Mouse (Mus musculus): ENCODE results near the gene Acrv1.
"Not testable (repeated sequence)": the region's sequence is repeated elsewhere in the genome, so short reads cannot be mapped to it uniquely, and the experiment has no call there.

Acrv1 gene

GRCm38 (mm10) chr9:36692920-36693319, at the start of gene Acrv1:
Acrv1 (plus strand) TSS chr9:36693220.
- DNase-seq (ENCODE audit: low spot score) = no peak

- DNase-seq (ENCODE audit: low spot score) = not testable (repeated sequence)
These were observed 49.7 kb upstream of the Acrv1 start, which contains the start of gene A630095E13Rik for GRCm38 (mm10) chr9:36643276-36643675. A630095E13Rik (minus strand) TSS chr9:36643376.

- no peak for DNase-seq (ENCODE audit: low spot score)
These were observed 11.6 kb upstream of the Acrv1 start for GRCm38 (mm10) chr9:36681424-36681823.

GRCm38 (mm10) chr9:36687329-36687728, 5.7 kb upstream of the Acrv1 start:
- DNase-seq (ENCODE audit: low spot score) = peak; percentile 54

- DNase-seq (ENCODE audit: low spot score) = no peak
These were observed 1.3 kb downstream of the Acrv1 start for GRCm38 (mm10) chr9:36694276-36694675.

GRCm38 (mm10) chr9:36705923-36706322, 12.9 kb downstream of the Acrv1 start:
- no peak for DNase-seq (ENCODE audit: low spot score)

- DNase-seq (ENCODE audit: low spot score) = no peak
These were observed 14.3 kb downstream of the Acrv1 start for GRCm38 (mm10) chr9:36707304-36707703.

- no peak for DNase-seq (ENCODE audit: low spot score)
These were observed 23.6 kb downstream of the Acrv1 start for GRCm38 (mm10) chr9:36716624-36717023.

GRCm38 (mm10) chr9:36726131-36727033, 33.4 kb downstream of the Acrv1 start:
- peak; percentile 98 for DNase-seq (ENCODE audit: low spot score)

GRCm38 (mm10) chr9:36727034-36727755, 34.2 kb downstream of the Acrv1 start, which contains the start of gene Chek1:
Chek1 (minus strand) TSS chr9:36727065.
- peak; percentile 27 for DNase-seq (ENCODE audit: low spot score)
